Mouse (Mus musculus) limb, embryonic 15.5 days (tissue): Measurements from ENCODE around the gene Hnf1a. TPM values are rescaled to one million over a fixed set of nuclear protein-coding genes. Genes with fewer than 3 reads are reported as not detected.
A peak's percentile ranks its signal among the peaks of the same experiment; 100 is the strongest.
"Not testable (repeated sequence)": the region's sequence is repeated elsewhere in the genome, so short reads cannot be mapped to it uniquely, and the experiment has no call there.

Source experiments
- ATAC-seq: fragments of 200-750 bp; cut with Nextera tagmentation; 2 replicates; pipeline ENCODE4 v1.8.0; 2017; ENCODE audit warnings: low read depth, moderate TSS enrichment; ENCODE audit not compliant: insufficient number of reproducible peaks, low FRiP score, low TSS enrichment
- H3K27ac ChIP-seq: fragments of 300-500 bp; sonication (generic); 2 replicates; pipeline ENCODE4 v1.5.1; 2015; ENCODE audit warnings: moderate library complexity, mild to moderate bottlenecking, inconsistent platforms
- H3K27me3 ChIP-seq: fragments of 300-500 bp; sonication (generic); 2 replicates; pipeline ENCODE4 v1.6.1; 2015; ENCODE audit warnings: inconsistent platforms
- H3K36me3 ChIP-seq: fragments of 300-500 bp; sonication (generic); 2 replicates; pipeline ENCODE4 v1.6.1; 2015; ENCODE audit warnings: inconsistent platforms
- H3K4me1 ChIP-seq: fragments of 300-500 bp; sonication (generic); 2 replicates; pipeline ENCODE4 v1.6.1; 2015; ENCODE audit warnings: inconsistent platforms
- H3K4me2 ChIP-seq: fragments of 300-500 bp; sonication (generic); 2 replicates; pipeline ENCODE4 v1.6.1; 2015; ENCODE audit warnings: mild to moderate bottlenecking, inconsistent platforms
- H3K4me3 ChIP-seq: fragments of 300-500 bp; sonication (generic); 2 replicates; pipeline ENCODE4 v1.5.1; 2015; ENCODE audit warnings: mild to moderate bottlenecking, inconsistent platforms
- H3K9ac ChIP-seq: fragments of 300-500 bp; sonication (generic); 2 replicates; pipeline ENCODE4 v1.6.1; 2015; ENCODE audit warnings: inconsistent platforms
- H3K9me3 ChIP-seq: fragments of 300-500 bp; sonication (generic); 2 replicates; pipeline ENCODE4 v1.6.1; 2016; ENCODE audit warnings: inconsistent platforms
- WGBS: fragments of 180-500 bp; shearing (Covaris S2); methylation state at CpG from one replicate; pipeline ENCODE4 v1.1.7; 2015; 5-methylcytosine and 5-hydroxymethylcytosine counted together
- polyA plus RNA-seq: library from polyadenylated mRNA; unstranded; fragments of >200 nt; fragmentation: Nextera tagmentation; extraction: Ambion mirVana; gene quantifications from 2 replicates; pipeline ENCODE4 v1.2.1, GENCODE M21; 2015

The Hnf1a gene
- polyA plus RNA-seq, 1 experiment from 2014 or later, result not detected

DNA sequence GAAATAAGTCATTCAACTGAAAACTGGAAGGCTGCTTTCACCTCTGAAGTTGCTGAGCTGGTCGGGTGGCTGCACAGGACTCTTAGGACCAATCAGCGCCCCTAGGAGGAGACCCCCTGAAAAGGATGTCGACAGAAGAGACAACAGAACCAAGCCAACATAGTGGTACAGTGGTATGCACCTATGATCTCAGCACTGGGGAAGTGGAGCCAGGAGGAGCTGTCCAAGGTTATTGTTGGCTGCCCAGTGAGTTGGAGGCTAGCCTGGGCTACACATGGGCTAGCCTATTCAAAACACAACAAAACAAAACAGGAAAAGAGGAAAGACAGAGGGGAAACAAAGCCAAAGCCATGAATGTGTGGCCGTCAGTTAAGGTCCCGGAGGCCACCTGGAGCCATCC lies 12.8 kb downstream of the Hnf1a start:
- Histone ChIP-seq H3K4me3 (no peak overlapping the region), H3K4me2 (no peak overlapping the region), H3K36me3 (no peaks in the 10 kb centered on the region), H3K9ac (no peak overlapping the region), H3K4me1 (no peaks in the 10 kb centered on the region), H3K27ac (no peak overlapping the region), H3K9me3 (no peaks in the 10 kb centered on the region), H3K27me3 (no peaks in the 10 kb centered on the region)
- 87% methylated on average over 5 of the region's 5 CpGs for WGBS
- ATAC-seq, result no peak

DNA sequence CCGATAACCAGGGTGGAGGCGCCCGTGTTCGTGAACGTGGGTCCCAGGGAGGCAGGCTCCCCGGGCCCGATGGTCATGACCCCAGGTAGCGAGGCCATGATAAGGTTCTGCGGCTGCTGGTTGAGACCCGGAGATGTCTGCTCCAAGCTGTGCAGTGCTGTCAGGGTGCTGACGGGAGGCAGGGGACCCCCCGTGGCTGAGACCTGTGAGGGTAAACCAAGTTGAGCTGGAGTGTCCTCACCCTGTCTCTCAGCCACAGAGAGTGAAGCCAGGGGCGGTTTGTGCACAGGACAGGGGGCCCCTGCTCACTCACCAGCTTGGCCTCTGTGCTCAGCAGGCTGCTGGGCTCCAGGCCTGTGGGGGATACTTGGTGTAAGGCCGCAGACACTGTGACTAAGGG lies 17.6 kb downstream of the Hnf1a start:
- WGBS, result 91% methylated on average over 14 of the region's 14 CpGs
- H3K4me3 ChIP-seq, result no peak overlapping the region
- no peaks in the 10 kb centered on the region for H3K27me3 ChIP-seq
- no peak overlapping the region for H3K27ac ChIP-seq
- no peak for ATAC-seq
- H3K4me2 ChIP-seq, result no peak overlapping the region
- H3K36me3 ChIP-seq, result peaks cover 17% of the 10 kb centered on the region
- no peaks in the 10 kb centered on the region for H3K9me3 ChIP-seq
- no peak overlapping the region for H3K9ac ChIP-seq
- peaks cover 11% of the 10 kb centered on the region; the same call in 1 of the 2 replicates for H3K4me1 ChIP-seq

DNA sequence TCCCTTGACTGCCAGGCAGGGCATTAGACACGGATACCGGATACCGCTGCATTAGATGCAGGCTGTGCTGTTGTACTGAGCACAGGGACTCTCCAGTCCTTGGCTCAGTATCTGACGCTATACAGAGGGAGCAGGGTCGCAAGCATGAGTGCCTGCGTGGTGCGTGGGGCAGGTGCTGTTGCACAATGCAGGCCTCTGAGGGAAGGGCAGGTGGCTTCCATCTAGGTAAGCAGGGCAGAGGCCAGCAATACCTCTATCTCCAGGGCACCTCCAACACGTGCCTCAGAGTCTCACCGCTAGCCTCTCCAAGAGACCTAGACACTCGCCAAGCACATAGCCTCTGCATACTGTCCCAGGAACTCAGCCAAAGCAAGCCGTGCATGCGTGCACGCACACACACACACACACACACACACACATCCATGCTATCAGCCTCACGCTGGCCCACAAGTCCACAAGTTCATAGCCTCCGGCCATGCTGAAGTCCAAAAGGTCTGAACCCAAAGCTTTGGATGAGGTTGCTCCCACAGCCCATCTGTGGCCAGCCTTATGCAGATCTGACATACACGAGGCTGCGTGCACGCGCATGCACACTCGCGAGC lies 19.5 kb downstream of the Hnf1a start:
- 78% methylated on average over 21 of the region's 21 CpGs for WGBS
- ATAC-seq, result no peak
- H3K9ac ChIP-seq, result no peak overlapping the region

DNA sequence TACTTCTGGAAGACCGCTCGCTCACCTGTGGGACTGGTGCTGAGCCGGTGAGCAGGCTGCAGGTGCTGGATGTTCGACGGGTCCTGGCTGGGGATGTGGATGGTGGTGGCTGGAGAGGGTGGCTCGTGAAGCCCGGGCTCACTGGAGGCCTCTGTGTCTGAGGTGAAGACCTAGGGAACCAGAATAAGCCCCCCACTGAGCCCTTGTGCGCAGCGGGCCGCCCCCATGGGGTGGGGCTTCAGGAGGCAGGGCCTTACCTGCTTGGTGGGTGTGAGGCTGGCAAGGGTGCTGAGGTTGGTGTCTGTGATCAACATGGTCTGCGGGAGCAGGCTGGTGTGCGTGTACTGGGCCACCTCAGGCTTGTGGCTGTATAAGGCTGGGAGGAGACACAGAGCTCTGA lies 20.2 kb downstream of the Hnf1a start:
- H3K4me1 ChIP-seq, result peaks cover 11% of the 10 kb centered on the region; the same call in 1 of the 2 replicates
- no peaks in the 10 kb centered on the region for H3K27me3 ChIP-seq
- no peak overlapping the region for H3K9ac ChIP-seq
- no peak overlapping the region for H3K4me3 ChIP-seq
- H3K36me3 ChIP-seq, result peaks cover 44% of the 10 kb centered on the region
- no peak for ATAC-seq
- 71% methylated on average over 12 of the region's 12 CpGs for WGBS
- H3K27ac ChIP-seq, result no peak overlapping the region
- H3K4me2 ChIP-seq, result no peak overlapping the region
- no peaks in the 10 kb centered on the region for H3K9me3 ChIP-seq

More for the DNA sequence above, 19.5 kb downstream of the Hnf1a start:
- H3K9me3 ChIP-seq, result no peaks in the 10 kb centered on the region
- H3K4me1 ChIP-seq, result peaks cover 11% of the 10 kb centered on the region; the same call in 1 of the 2 replicates
- H3K27ac ChIP-seq, result no peak overlapping the region
- no peak overlapping the region for H3K4me2 ChIP-seq
- no peak overlapping the region for H3K4me3 ChIP-seq
- H3K36me3 ChIP-seq, result peaks cover 37% of the 10 kb centered on the region
- H3K27me3 ChIP-seq, result no peaks in the 10 kb centered on the region

DNA sequence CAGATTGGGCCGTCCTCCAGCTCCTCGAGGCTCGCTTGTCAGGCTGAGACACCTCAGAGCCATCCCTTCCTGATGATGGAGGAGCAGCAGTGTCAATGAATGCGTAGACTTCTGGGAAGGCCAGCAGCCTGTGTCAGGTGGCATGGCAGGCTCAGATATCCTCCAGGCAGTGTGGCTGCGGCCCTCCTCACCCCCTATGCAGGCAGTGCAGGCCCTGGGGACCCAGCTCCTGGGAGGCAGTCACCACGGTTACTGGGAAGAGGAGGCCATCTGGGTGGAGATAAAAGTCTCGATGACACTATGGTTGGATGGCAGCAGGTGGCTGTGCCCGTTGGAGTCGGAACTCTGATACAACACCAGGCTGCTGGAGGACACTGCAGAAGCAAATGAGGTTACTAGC lies 21.1 kb downstream of the Hnf1a start:
- Histone ChIP-seq H3K9ac (no peak overlapping the region), H3K4me1 (peaks cover 11% of the 10 kb centered on the region; the same call in 1 of the 2 replicates), H3K9me3 (no peaks in the 10 kb centered on the region), H3K36me3 (peaks cover 46% of the 10 kb centered on the region), H3K4me2 (no peak overlapping the region), H3K4me3 (no peak overlapping the region), H3K27ac (no peak overlapping the region), H3K27me3 (no peaks in the 10 kb centered on the region)
- no peak for ATAC-seq
- WGBS, result 80% methylated on average over 9 of the region's 9 CpGs

DNA sequence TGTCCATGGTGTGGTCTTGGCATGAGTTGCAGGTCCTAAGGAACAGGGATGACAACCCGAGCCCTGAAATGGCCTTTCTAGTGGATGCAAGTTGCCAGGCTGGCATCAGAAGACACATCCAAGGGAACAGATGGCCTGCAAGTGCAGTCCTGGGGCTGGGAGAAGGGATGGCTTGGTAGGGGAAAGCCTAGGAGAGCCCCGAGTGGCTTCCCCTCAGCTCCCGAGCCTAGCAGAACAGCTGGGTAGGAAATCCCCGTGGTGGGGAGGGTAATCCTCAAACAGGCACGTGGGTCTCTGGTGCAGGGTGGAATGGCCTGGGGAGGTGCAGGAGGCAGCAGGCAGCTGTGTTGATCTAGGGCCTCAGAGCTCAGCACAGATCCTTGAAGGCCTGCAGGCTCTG lies 21.6 kb downstream of the Hnf1a start:
- 0 out of 2 replicates have a peak, but pooled peaks have one; percentile 11 for ATAC-seq
- peaks cover 46% of the 10 kb centered on the region for H3K36me3 ChIP-seq
- H3K27me3 ChIP-seq, result no peaks in the 10 kb centered on the region
- H3K9me3 ChIP-seq, result no peaks in the 10 kb centered on the region
- no peak overlapping the region for H3K9ac ChIP-seq
- H3K4me3 ChIP-seq, result no peak overlapping the region
- 51% methylated on average over 5 of the region's 5 CpGs for WGBS
- H3K27ac ChIP-seq, result no peak overlapping the region
- H3K4me2 ChIP-seq, result no peak overlapping the region
- H3K4me1 ChIP-seq, result peaks cover 11% of the 10 kb centered on the region; the same call in 1 of the 2 replicates

DNA sequence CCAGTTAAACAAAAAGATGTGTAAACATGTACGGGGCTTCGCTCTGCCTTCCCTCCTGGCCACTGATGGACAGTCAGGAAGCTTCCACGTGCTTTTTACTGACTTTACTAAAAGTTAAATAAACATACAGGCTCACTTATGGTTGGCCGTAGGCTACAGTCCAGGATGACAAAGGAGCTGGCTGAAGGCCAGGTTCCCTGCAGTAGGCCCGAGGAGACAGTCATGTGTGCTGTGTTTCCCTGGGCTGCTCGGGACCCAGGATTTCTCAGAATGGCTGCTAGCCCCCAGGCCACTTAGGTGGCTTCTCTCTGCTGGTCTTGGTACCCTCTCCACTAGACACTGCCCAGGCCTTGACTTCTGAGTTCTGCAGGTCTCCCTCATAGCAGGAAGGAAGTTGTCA lies 22.0 kb downstream of the Hnf1a start:
- no peaks in the 10 kb centered on the region for H3K9me3 ChIP-seq
- H3K27me3 ChIP-seq, result no peaks in the 10 kb centered on the region
- no peak overlapping the region for H3K27ac ChIP-seq
- ATAC-seq, result no peak
- H3K4me2 ChIP-seq, result no peak overlapping the region
- H3K4me1 ChIP-seq, result peaks cover 14% of the 10 kb centered on the region; the same call in 1 of the 2 replicates
- 54% methylated on average over 6 of the region's 6 CpGs for WGBS
- no peak overlapping the region for H3K9ac ChIP-seq
- peaks cover 46% of the 10 kb centered on the region for H3K36me3 ChIP-seq
- no peak overlapping the region for H3K4me3 ChIP-seq

DNA sequence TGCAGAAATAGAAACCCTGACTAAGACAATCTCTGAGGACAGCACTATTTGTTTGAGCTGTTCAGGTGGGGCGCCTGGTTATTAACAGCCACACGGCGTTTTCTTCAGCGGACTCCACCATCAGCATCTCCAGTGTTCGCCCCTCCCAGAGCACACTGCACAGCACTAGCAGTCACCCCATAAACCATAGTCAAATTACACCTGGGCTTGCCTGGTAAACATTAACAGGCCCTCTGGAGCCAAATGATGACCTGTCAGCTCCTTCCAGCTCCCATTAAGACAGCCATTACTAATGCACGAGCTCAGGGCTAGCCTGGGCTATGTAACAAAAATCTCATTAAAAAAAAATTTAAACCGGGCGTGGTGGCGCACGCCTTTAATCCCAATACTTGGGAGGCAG lies 25.8 kb downstream of the Hnf1a start:
- Histone ChIP-seq H3K9me3 (no peaks in the 10 kb centered on the region), H3K27me3 (no peaks in the 10 kb centered on the region), H3K27ac (no peak overlapping the region), H3K4me2 (no peak overlapping the region), H3K4me1 (peaks cover 9% of the 10 kb centered on the region), H3K9ac (no peak overlapping the region), H3K36me3 (peaks cover 45% of the 10 kb centered on the region), H3K4me3 (no peak overlapping the region)
- ATAC-seq, result no peak
- 88% methylated on average over 10 of the region's 10 CpGs for WGBS

DNA sequence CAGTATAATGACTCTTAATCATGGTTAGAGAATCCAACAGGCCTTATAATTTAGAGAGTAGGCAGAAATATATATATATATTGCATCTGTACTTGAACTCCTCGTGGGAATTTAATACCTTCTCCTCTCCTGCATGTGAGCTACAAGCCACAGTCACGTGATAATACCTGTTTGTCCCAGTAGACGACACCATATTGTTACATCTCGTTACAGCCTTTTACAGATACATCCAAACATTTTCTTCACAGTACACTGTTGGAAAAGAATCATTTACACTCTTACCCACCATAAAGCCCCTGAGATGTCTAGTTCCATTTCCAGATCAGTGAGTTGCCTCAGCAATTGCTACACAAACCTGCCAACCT lies 28.1 kb downstream of the Hnf1a start:
- 35% methylated on average over 4 of the region's 4 CpGs for WGBS
- peak overlapping the region; percentile 70 for H3K4me2 ChIP-seq
- no peaks in the 10 kb centered on the region for H3K9me3 ChIP-seq
- H3K9ac ChIP-seq, result peak overlapping the region; percentile 94
- peak overlapping the region; percentile 95 for H3K4me3 ChIP-seq
- ATAC-seq, result no peak
- H3K36me3 ChIP-seq, result peaks cover 22% of the 10 kb centered on the region
- H3K27ac ChIP-seq, result no peak overlapping the region
- H3K27me3 ChIP-seq, result no peaks in the 10 kb centered on the region
- peaks cover 9% of the 10 kb centered on the region for H3K4me1 ChIP-seq

DNA sequence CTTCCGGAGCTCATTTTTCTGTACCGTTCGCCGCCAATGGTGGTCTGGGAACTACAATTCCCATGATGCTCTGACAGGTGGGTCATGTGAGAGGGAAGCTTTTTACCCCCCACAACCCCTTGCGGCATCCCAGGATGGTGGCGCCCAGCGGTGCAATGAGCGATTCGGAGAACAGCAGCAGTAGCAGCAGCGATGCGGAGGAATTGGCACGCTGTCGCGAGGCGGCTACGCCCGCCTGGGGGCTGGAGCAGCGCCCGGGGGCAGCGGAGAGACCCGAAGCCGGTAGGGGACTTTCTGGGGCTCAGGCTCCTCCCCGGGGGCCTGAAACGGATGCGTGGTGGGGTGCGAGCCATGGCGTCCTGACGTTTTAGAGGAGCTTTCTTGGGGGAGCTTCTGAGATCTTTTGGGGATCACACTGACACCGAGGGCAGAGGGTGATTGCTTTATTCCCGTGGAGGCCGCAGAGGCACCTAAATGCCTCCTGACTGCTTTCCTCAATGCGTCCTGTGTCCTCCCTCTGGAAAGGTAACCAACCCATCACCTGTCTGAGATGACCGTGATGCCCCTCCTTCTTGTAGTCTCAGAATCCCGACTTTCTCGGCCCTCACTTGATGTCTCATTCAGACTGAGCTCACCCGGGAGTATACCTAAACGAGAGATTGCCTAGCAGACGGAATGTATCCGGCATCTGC lies 28.7 kb downstream of the Hnf1a start, which contains the start of gene 2210016L21Rik:
Gene 2210016L21Rik, plus strand, starts transcription at position 85 of the 692 bp plus-strand sequence.
- Histone ChIP-seq H3K36me3 (peaks cover 17% of the 10 kb centered on the region), H3K9me3 (no peaks in the 10 kb centered on the region), H3K4me1 (peaks cover 9% of the 10 kb centered on the region), H3K4me3 (peak within 1 kb of the TSS; percentile 95), H3K4me2 (peak within 1 kb of the TSS; percentile 70), H3K27me3 (no peaks in the 10 kb centered on the region), H3K27ac (peak within 1 kb of the TSS; percentile 89), H3K9ac (peak within 1 kb of the TSS; percentile 94)
- ATAC-seq, result peak; percentile 86; the same call in 1 of the 2 replicates
- under 1% methylated on average over 39 of the region's 39 CpGs for WGBS

DNA sequence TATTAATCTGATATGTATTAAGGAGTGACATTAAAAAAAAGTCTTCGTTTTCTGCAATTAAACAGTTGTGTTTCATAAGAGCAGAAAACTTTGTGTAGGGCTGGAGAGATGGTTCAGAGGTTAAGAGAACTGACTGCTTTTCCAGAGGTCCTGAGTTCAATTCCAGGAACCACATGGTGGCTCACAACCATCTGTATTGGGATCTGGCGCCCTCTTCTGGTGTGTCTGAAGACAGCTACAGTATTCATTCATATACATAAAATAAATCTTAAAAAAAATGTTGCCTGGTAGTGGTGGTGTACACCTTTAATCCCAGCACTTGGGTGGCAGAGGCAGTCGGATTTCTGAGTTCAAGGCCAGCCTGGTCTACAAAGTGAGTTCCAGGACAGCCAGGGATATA lies 29.8 kb downstream of the Hnf1a start:
- not testable (repeated sequence) for H3K36me3 ChIP-seq, H3K27ac ChIP-seq, H3K4me3 ChIP-seq, ATAC-seq, H3K9me3 ChIP-seq, H3K4me1 ChIP-seq, H3K27me3 ChIP-seq, H3K9ac ChIP-seq
- H3K4me2 ChIP-seq, result peak overlapping the region; percentile 70; the same call in 1 of the 2 replicates
- WGBS, result 51% methylated on average over 3 of the region's 3 CpGs

DNA sequence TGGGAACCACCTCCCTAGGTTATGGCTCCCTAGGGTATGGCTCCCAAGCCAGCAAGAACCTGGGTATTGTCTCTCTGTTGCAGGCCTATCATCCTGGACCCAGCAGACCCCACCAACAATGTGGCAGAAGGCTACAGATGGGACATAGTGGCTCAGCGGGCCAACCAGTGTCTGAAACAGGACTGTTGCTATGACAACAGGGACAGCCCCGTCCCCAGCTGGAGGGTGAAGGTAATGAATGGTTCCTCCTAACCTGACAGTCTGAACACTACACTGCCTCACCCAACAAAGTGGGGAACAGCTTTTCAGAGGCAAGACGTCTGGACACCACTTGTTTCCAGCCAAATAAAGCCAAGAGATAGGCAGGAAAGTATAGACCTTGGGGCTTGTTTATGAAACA lies 35.1 kb downstream of the Hnf1a start:
- Histone ChIP-seq H3K4me3 (no peak overlapping the region), H3K9ac (no peak overlapping the region), H3K4me2 (no peak overlapping the region), H3K36me3 (no peaks in the 10 kb centered on the region), H3K27me3 (no peaks in the 10 kb centered on the region), H3K27ac (no peak overlapping the region), H3K4me1 (no peaks in the 10 kb centered on the region), H3K9me3 (no peaks in the 10 kb centered on the region)
- no peak for ATAC-seq
- 27% methylated on average over 3 of the region's 3 CpGs for WGBS
